Comparison of ENCODE assay signal across 14 mouse cellular contexts in the genomic region with DNA sequence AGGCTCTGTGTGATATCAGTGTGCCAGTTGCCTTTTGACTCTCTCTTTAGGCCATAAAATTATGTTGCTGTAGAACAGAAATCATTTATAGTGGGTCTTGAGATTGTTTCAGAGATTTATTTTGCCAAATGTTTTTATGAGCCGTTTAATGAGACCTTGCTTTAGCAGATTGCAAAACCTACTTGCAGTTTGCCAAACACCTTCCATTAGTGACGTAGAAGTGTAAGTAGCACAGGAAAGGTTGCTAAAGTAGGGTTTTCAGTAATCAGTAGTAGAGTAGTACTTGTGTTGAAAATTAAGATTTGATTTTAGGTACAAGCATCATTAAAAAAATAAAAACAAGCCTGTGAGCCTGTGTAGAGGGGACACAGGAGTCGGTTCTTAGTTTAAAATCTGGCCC.
"Had no signal": no experiment of that assay in that cellular context is flagged by ENCODE, and none has a peak within 500 bp of the region (broad histone marks: within the 10 kb centered on the region; RNA-seq: fewer than 3 reads in every experiment).

No protein-coding gene starts in this region.

- H3K4me1 ChIP-seq: hindbrain, embryonic 15.5 days had no signal

- H3K4me3 ChIP-seq: heart, adult 2 months; heart, embryonic 13.5 days; heart, embryonic 15.5 days; hindbrain, embryonic 13.5 days; hindbrain, embryonic 15.5 days; limb, embryonic 10.5 days; limb, embryonic 12.5 days; liver, embryonic 12.5 days had no signal

- H3K27me3 ChIP-seq: heart, embryonic 13.5 days; heart, embryonic 15.5 days; hindbrain, embryonic 13.5 days; hindbrain, embryonic 15.5 days; limb, embryonic 12.5 days; liver, embryonic 12.5 days had no signal

- DNase-seq: layer of hippocampus, adult 9-11 months; layer of hippocampus, postnatal 36 days had no signal

- H3K36me3 ChIP-seq: heart, embryonic 13.5 days; heart, embryonic 15.5 days; hindbrain, embryonic 13.5 days; hindbrain, embryonic 15.5 days; limb, embryonic 10.5 days; limb, embryonic 12.5 days; liver, embryonic 12.5 days had no signal

- H3K4me2 ChIP-seq: heart, embryonic 11.5 days; heart, embryonic 13.5 days; heart, embryonic 15.5 days; hindbrain, embryonic 13.5 days; hindbrain, embryonic 15.5 days; limb, embryonic 12.5 days; liver, embryonic 12.5 days had no signal

- ATAC-seq: intestine, embryonic 16.5 days; liver, embryonic 12.5 days had no signal

- H3K9ac ChIP-seq: heart, embryonic 13.5 days; heart, embryonic 15.5 days; hindbrain, embryonic 13.5 days; hindbrain, embryonic 15.5 days; limb, embryonic 12.5 days; liver, embryonic 12.5 days; liver, embryonic 14.5 days had no signal

- H3K27ac ChIP-seq: heart, embryonic 13.5 days; heart, embryonic 15.5 days; hindbrain, embryonic 13.5 days; hindbrain, embryonic 15.5 days; hindbrain, postnatal 0 days; limb, embryonic 10.5 days; limb, embryonic 12.5 days; liver, embryonic 12.5 days; liver, embryonic 14.5 days had no signal

- H3K9me3 ChIP-seq: heart, embryonic 13.5 days; heart, embryonic 15.5 days; hindbrain, embryonic 13.5 days; hindbrain, embryonic 15.5 days; limb, embryonic 10.5 days; limb, embryonic 12.5 days; liver, embryonic 12.5 days had no signal
